Mouse (Mus musculus) granulocyte monocyte progenitor cell, adult 5-6 weeks (primary cell): ENCODE measurements around the gene Auts2. TPM values are rescaled to one million over a fixed set of nuclear protein-coding genes. Genes with fewer than 3 reads are reported as not detected.
A peak's percentile ranks its signal among the peaks of the same experiment; 100 is the strongest.
"Not testable (repeated sequence)": the region's sequence is repeated elsewhere in the genome, so short reads cannot be mapped to it uniquely, and the experiment has no call there.

Source experiments
- ATAC-seq: replicated peaks from 2 replicates; pipeline ENCODE4 v1.8.0; 2016; ENCODE audit warnings: mild to moderate bottlenecking, moderate TSS enrichment, inconsistent platforms; ENCODE audit not compliant: poor library complexity, severe bottlenecking
- total RNA-seq, 2 experiments: library from RNA; stranded (forward) in 1 of 2; stranded (reverse) in 1 of 2; fragments of 200-712, 200-1000 nt in 1 of 2; fragments of >200 nt in 1 of 2; fragmentation: Nextera tagmentation in 1 of 2; gene quantifications; 2 replicates each; pipeline ENCODE4 v1.2.3; 2014 to 2017

The Auts2 gene
- total RNA-seq (2014; fragmentation: Nextera tagmentation) = 13.2 and 109 TPM in 2 replicates
- 0.62 and 3.1 TPM in 2 replicates for total RNA-seq (2017)

DNA sequence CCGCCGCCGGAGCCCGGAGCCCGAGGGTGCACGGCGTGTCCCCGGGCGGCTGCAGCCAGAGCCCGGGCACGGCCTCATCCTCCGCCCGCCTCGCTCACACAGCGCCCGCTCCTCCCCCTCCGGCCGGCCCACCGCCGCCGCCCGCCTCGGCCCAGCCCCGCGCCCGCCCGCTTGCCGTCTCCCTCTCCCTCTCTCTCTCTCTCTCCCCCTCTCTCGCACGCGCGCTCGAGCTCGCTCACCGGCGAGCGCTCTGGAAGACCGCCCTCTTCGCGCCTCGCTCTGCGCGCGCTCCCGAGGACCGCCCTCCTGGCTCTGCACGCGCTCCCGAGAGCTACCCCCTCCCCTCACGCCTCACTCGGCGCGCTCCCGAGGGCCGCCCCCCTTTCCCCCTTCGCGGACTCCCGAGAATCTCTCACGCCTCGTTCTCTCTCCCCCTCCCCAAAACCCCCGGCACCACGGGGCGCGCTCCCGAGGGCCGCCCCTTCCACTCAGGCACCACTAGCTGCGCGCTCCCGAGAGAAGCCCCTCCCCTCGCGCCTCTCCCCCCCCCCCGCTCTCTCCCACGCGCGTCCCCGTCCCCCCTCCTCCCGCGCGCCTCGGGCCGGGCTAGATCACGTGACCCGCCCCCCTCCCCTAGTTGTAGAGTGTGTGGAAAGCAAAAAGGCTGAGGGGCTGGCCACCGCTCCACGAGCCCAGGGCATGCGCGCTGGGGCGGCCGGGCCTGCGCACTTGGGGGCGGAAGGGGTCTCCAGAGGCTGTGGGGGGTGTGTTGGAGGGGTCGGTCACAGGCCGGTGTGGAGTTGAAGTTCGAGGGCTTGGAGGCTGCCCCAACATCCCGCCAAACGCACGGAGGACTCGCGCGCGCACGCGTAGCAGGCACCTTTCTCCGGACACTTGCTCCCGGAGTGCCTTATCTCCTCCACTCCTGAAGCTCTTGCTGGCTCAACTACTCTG lies at the start of gene Auts2:
Gene Auts2 (minus strand): TSS at position 227 of the 954 bp plus-strand sequence.
- peak; percentile 58 for ATAC-seq

DNA sequence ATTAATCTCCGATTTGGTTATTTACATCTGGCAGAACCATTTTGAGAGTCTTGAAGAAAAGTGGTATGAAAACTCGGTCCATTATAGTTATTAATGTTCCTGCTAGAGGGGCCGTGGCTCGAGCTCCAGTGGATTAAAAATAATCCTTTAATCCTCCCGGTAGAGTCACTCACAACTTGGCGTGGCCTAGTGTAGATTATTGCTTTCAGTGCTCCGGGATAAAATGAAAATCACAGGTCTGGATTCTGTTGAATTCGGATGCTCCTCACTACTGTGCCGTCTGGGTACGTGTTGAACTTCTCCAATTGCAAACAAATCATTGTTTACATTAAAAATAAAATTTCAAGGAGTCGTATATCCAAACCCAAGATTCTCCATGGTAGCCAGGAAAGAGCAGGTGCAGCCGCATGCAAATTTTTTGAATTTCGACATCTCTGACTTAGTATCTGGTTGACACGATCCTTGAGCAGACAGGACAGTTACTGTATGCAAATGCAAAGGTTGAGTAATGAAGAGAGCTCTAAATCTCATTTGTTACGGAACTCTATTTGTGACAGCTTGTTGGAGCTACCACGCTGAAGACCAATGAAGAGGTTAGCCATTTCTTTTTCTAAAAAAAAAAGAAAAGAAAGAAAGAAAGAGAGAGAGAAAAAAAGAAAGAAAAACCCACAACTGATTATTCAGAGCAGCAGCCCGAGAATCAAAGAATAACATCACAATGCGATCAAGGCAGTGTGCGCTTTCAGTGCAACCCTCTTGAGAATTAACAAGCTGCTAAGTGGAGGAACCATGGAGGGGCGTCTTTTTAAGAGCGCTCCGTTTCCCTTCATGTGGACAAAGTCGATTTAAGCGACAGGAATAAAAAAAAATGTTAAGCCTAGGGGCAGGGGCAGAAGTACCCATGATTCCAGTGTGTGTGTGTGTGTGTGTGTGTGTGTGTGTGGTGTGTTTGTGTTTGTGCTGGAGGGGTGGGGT lies 48.9 kb upstream of the Auts2 start:
- no peak for ATAC-seq

DNA sequence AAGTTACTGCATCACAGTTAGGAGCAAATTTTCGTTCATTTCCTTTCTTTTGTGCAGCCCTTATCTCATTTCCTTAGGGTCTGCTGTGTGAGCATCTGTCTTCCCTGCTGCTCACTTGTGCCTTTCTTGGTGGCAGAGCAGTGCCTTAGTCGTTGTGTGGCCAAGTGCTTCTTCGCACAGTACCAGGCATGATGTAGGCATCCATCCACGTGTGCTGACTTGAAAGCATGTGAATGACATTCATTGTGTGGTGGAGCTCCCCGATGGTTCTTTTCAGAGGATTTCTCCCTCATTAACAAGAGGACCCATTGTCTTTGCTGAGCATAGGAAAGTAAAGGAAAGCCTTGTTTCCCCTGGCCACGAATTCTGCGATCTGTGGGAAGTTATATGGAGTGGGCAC lies 36.6 kb upstream of the Auts2 start:
- no peak for ATAC-seq

DNA sequence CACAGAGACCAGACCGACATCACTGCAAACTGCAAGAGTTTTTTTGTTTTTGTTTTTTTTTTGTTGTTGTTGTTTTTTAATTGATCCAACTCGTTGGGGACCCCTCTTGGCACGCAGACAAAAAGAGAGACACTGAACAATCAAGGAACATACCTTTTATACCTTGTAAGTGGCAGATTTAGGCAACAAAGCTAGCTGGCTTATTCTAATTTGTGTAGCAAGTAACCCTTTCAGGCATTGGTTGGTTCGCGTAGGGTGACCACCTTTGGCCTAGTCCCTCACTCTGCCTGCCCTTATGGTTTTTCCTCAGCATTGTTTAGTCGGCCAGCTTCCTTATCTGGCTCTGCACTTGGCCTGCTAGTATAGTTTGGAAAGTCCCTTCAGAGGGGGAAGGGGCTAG lies 17.6 kb upstream of the Auts2 start:
- not testable (repeated sequence) for ATAC-seq

DNA sequence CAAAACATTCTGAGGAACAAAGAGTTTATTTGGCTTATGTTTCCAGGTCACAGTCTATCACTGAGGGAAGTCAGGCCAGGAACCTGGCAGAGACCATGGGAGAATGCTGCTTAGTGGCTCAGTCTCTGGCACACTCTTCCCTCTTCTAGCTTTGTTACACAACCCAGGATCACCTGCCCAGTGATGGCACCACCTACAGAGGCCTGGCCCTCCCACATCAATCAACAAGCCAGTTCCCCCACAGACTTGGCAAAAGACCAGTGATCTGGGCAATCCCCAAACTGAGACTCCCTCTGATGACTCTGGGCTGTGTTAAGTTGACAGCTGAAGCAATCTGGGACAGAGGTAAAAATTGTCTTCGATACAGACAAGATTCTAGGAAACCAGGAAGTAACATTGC lies 2.6 kb upstream of the Auts2 start:
- ATAC-seq = no peak

DNA sequence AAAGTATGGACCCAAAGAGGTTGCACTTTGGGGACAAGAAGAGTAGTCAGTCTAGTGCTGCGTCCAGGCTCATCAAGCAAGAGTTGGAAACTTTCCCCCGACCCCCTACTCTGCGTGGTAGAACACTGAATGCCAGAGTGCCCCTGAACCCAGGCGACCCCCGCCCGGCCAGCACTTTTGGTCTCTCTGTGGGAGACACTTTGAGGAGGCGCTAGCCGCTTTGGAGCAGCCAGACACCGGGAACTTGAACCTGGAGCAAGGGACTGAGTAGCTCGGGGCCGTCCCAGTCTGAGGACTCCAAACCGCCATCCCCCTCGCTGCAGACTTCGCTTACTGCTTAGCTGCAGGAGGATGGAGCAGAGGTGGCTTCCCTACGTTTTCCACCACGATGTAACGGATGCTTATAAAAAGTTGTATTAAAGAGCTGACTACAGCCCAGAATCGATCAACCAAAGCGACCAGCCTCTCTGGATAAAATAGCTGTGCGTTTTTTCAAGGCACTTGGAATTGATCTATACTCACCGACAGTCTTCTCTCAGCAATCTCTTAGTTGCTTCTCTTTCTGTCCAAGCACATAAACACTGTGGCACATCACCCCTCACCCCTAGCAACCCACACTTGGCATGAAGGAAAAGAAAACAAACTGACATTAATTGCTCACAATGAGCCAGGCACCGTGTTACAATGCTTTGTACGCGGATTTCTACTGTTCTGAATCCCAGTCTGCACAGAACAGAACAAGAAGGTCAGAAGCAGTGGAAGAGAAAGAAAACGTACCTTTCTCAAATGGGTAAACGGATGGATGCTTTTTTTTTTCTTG lies 1.2 kb upstream of the Auts2 start:
- ATAC-seq = no peak

DNA sequence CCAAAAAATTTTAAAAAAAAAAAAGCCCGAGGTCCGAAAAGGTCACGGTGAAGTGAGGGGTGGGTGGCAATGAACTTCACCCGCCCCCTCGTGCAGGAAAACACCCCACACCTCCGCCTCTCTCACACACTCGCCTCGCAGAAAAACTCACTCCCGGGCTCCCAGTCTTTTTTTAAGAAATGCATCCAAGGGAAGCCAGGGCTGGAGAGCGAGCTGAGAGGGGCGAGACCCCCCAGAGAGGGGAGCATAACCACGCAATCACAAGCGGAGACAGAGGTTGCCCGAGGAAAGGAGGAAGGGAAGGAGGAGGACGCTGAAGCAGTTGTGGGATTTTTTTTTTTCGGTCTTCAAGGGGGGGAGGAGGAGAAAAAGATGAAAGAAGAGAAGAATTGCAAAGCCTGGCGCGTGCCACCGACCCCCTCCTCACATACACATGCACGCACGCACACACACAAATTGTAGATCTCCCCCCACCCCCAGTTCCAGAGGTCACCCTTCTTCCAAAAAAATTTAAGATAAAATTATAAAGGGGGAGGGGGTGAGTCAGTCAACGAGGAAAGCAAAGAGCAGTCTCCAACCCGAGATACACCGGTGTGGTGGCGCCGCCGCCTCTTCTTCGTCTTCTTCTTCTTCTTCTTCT lies 643 bp downstream of the Auts2 start:
- no peak for ATAC-seq

DNA sequence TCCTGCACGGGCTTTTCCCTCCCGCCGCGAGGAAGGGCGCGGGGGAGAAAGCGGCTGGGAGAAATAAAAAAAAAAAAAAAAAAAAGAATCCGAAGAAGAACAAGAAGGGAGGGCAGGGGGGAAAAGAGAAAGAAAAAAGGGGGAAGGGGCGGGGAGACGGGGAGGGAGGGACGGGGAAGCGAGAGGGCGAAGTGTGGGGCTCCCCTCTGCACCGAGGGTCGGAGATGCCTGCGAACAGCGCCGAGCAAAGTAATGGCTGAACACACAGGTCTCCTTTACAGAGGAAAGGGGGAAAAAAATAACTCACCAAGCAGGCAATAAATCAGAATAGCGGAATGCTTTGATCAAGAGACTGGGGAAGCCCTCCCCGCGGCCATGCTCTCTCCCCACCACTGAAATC lies 1.2 kb downstream of the Auts2 start:
- ATAC-seq = no peak

DNA sequence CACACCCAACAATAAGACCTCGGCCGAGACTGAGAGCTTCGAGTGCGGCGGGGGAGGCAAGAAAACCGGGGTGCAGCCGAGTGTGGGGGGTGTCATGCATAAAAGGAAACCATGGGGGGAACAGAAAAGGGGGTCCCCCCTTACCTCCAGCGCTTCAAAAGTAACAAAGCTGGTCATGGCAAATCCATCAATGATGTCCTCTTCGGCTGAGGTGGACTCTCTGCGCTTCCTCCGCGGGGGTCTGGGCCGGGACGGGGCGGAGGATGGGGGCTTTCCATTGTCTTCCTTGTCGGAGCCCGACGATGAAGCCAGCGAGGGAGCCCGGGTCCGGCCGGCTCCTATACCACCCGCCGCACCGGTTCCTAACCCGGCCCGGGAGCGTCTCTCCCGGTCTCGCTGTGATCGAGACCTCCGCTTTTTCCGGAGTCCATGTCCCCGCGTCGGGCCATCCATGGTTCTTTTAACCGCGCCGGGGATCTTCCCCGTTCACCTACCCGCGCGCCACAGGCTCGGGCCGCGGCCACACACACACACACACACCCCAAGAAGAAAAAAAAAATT lies 1.7 kb downstream of the Auts2 start:
- peak; percentile 13 for ATAC-seq

DNA sequence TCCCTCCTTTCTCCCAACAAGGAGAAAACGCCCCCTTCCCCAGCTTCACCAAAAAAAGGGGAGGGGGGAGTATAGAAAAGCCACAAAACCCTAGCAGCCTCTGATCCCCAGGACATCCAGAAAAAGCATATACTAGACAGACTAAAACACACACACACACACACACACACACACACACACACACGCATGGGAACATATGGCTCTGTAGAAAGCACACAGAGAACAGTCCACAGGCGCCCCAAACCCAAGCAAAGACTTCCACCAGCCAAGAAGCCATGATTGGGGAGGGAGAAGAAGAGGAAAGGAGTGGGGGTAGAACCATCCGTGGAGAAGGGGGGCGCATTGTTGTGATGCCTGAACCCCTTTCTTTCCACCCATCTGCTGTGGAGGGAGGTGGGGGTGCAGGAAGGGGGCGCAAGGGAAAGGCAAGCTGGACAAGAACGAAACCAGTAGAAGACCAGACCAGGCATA lies 2.3 kb downstream of the Auts2 start:
- ATAC-seq = no peak

DNA sequence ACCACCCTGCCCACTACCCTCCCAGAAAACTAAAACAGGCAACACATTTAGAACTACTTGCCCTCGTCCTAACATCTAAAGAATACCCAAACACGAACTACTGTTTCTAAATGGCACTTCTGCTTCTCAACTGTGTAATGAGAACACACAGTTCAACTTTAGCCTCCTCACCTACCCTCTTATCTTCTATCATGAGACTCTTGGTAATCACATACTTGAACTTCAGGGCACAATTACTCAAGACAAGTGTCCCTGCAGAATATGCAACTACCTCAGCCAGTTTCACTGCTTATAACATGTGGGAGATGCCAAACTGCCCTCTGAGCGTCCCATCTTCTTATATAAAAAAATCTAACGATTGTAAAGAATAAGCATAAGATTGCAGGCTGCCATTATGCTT lies 5.7 kb downstream of the Auts2 start:
- ATAC-seq = no peak

DNA sequence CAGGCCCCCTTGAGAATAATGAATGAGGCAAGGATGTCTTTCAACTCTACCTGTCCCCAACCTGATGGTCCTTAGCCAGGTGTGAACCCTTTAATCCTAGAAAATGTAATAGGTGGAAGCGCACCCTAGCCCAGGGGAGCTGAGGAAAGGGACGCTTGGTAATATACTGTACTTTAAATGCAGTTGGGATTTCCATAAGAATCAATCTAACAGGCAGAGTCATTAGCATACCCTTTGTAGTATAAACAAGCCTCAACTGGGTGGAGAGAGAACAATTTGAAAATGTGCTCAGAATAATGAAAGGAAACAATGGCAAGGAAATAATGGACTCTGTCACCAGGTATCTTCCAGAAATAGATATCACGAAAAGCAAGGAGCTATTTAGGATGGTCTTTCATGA lies 16.7 kb downstream of the Auts2 start:
- ATAC-seq = no peak

DNA sequence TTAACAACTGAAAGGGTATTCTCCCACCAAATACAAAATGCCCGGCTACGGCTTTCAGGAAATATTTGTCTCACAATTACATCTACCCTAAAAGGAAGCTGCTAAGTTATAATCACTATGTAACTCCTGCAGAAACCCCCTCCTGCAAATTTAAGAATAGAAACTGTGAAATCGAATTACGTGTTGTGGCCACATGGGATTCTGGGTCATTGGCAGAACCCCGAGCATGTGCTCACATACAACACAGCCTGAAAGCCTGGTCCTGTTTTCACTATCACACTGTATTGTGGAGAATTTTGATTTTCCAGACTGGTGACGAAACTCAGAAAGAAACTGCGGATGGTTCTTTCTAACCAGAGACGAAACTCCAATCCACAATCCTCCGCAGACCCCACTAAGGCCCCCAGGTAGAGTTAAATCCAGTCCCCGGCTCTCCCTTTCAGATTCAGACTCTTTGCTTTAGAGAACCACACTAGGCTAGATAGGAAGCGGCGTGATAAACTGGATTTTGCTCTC lies 21.7 kb downstream of the Auts2 start:
- no peak for ATAC-seq

DNA sequence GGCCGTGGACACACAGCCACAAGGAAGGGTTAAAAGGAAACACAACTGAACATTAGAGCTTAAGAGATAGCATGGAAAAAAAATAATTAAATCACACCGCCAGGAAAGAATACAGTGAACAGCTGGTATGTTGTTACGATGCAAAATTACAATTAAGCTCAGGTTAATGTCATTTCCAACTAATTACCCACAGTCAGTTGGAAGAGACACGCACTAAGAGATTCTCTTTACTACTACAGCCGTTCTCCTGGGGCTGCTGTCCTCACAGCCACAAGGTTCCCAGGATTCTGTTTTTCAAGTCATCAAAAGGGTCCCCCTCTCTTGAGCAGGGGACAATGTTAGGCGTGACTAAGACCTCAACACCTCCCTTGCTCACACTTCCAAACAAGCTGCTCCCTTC lies 25.3 kb downstream of the Auts2 start:
- ATAC-seq = no peak

DNA sequence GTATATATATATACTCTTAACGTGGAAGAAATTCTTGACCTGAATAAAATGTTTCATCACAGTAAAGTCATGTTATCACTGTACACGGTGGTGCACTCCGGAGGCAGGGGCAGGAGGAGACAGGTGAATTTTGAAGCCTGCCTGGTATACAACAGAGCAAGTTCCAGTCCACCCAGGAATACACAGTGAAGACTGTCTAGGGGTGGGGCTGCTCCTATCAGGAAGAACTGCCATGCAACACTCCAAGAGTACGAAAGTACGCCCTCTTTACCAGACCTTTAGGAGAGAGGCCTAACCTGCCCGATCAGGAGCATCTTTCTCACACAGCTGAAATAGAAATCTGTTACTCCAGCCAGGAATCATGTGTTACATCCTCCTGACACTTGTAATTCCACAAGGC lies 28.6 kb downstream of the Auts2 start:
- ATAC-seq = no peak

DNA sequence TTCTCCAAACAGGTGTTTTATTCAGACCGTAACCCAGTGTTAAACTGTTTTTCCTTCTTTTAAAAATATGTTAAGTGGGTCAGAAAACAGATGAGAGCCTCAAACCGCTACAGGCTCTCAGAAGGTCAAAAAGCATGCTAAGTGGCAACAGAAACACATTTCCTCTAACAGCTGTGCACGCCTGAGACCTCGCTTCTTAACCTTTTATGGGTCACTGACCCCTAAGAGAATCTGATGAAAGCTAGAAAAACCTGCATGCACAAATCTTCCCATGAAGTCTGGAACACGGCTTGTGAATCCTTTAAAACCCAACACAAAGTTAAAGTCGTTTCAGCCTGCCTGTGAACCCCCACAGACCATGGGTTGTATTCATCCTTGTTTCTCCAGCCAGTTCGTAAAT lies 29.9 kb downstream of the Auts2 start:
- no peak for ATAC-seq

DNA sequence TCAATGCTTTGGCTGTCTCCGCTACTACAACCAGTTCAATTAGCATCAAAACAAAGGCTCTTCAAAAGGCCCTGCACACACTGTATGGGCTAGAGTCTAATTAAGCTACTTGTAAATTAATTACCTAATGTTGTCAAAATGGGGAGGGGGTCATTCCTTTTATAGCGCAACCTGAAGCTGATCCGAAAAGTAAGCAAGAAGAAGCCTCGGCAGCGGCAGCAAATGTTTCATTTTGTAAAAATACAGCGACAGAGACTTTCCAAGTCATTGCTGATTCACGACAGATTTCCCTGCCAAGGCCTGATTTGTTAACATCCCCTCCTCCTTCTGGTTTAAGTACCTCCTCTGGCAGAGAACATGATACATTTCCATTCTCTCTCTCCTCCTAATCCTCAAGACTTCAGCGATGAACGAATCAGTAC lies 33.7 kb downstream of the Auts2 start:
- ATAC-seq = no peak

DNA sequence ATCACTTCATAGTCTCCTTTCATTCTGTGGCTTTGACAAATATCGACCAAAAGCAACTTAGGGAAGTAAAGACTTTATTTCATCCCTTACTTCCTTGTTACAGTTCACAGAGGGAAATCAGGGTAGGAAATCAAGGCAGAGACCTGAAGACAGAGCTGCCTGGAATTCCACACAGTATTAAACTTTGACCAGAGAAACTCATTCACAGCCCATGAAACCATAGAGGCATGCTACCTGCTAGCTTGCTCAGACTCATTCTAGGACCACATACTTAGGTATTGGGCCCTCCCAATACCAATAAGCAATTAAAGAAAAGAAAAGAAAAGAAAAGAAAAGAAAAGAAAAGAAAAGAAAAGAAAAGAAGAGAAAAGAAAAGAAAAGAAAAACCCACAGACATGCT lies 38.3 kb downstream of the Auts2 start:
- ATAC-seq = no peak

DNA sequence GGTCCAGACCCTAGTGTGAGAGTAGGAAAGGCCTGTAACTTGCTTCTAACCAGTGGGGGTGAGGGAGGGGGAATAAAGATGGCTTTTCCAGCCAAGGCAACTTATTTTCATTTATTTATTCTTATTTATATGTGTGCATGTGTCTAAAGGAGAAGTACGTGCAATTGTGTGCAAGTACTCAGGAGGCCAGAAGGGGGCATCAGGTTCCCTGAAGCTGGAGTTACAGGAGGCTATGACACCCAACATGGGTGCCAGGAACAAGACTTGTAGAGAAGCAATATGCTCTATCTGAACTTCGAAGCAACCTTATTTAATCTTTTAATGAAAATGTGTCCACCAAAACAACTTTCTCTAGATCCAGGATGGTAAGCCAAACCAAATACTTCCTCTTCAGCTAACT lies 39.7 kb downstream of the Auts2 start:
- ATAC-seq = no peak
